Mouse (Mus musculus) cerebellum, adult 18-20 months (tissue): ENCODE results near the gene Faim.
A peak's percentile ranks its signal among the peaks of the same experiment; 100 is the strongest.

Source experiments
- DNase-seq, 2 experiments: peaks; one replicate each; pipeline ENCODE4 v3.0.0; 2021

The Faim gene

GRCm38 (mm10) chr9:98985800-98986475 lies at the start of gene Faim:
Gene Faim (plus strand): TSS chr9:98986373.
- DNase-seq = peak; percentile 99 to 100

DNA sequence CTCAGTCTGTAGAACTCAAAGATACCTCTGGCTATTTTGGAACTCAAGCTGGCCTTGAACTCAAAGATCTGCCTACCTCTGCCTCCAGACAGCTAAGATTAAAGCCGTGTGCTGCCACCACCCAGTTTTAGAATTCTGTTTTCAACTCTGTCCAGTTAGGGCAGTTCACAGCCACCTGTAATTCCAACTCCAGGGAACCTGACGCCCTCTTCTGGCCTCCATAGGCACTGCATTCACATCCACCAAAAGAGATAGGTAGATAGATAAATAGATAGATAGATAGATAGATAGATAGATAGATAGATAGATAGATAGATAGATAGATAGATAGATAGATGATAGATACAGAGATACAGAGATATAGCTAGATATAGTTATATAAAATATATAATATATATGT lies 46.9 kb upstream of the Faim start:
- no peak for DNase-seq

DNA sequence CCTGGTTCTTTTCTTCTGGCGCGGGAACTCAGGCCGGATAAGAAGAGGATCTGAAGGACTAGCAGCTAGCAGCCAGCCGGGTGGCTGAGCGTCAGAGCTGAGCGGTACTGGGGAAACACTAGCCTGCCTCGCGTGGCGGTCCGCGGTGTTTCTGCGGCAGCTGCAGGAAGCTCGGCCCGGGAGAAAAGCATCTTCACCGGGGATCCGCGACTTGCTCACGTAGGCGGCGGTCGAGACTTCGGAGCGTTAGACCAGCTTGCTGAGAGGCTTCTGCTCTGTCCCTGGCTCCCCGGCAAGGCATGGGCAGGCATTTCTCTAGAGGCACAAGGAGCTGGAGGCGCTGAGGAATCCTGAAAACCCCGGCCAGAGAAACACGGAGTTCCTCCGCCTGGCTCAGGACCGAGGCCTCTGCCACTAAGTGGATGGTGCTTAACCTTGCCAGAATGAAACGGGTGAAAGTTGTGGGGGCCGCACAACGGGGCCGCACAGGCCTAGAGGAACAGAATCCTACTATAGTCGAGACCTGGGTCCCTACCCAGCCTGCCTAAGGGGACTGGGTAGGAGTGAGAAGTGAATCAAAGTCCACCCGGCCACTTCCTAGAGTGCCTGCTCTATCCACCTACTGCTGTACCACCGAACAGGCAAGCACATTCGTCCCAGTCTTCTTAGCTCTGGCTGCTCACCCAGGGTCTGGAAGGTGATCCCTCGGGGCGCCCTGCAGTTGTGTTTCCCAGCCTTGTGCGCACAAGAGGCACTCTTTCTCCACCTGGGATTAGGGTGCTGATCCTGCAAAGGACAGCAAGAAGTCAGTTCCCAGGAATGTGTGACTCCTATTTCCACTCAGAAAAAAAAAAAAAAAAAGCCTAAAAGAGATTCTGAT lies 33.8 kb upstream of the Faim start:
- no peak for DNase-seq

- no peak for DNase-seq
Observed at GRCm38 (mm10) chr9:98953291-98953690, 32.9 kb upstream of the Faim start.

GRCm38 (mm10) chr9:98953830-98954229 lies 32.3 kb upstream of the Faim start:
- no peak for DNase-seq

DNA sequence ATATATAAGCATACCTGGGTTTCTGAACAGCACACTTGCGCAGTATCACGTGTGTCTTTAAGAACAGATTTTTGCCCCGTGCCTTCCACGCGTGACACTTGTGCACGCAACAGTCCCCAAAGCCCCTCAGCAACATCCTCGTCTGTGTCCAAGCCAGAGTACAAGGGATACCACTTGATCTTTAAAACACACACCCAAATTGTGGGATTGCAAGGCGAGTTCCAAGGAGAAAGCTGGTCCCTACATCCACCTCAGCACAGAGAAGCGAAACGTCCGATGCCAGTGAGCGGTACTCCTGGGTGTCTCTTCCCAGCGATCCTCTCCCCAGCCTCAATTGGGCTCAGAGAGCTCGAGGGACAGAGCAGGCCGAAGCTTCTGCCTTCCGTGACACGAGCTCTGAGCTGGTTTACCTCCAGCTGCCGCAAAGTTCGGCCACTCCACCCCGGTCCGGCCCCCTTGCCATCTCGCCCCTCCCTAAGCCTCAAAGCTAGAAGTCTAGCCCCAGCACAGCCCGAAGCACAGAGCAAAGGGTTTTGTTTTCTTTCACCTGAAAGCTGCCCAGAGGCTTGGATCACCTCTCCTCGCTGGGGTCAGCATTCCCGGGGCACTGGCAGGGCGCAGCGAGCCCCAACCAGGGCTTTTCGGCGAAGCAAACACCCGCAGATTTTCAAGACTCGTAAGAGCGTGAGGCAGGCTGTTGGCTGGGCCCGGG lies 31.6 kb upstream of the Faim start:
- DNase-seq = no peak

GRCm38 (mm10) chr9:98955103-98955715 lies 31.0 kb upstream of the Faim start, which contains the start of gene Foxl2:
Gene Foxl2 (plus strand): TSS chr9:98955288.
- DNase-seq = no peak

GRCm38 (mm10) chr9:98955716-98956224 lies 30.4 kb upstream of the Faim start:
- no peak for DNase-seq

DNA sequence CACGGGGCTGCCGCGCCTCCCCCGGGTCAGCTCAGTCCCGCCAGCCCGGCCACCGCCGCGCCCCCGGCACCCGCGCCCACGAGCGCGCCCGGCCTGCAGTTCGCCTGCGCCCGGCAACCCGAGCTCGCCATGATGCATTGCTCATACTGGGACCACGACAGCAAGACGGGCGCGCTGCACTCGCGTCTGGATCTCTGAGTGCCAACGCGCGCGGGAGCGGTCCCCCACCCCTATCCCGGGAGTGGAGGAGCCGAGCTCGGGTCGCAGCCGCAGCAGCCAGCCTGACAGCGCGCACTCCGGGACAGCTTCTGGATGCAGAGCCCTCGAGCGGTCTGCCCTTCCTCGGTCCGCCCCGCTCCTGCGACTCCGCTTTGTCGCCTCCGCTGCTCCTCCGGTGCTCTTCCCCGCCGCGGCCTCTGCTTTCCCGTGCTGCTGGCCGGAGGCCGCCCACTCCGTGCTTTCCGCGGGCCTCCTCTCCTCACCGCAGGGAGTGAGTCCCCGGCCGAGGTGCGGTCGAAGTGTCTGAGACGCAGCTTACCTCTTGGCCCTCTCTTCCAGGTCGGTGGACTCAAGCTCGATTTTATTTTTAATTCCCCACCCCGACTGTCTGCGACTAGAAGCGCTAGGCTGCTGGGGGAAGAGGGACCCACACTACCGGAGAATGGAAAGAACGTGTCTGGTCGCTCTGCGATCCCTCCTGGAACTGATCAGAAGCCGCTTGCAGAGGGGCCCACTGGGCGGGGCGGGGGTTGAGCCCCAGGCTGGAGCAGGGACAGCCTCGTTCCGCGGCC lies 29.4 kb upstream of the Faim start:
- DNase-seq = peak in 1 of 2 experiments; percentile 29

DNA sequence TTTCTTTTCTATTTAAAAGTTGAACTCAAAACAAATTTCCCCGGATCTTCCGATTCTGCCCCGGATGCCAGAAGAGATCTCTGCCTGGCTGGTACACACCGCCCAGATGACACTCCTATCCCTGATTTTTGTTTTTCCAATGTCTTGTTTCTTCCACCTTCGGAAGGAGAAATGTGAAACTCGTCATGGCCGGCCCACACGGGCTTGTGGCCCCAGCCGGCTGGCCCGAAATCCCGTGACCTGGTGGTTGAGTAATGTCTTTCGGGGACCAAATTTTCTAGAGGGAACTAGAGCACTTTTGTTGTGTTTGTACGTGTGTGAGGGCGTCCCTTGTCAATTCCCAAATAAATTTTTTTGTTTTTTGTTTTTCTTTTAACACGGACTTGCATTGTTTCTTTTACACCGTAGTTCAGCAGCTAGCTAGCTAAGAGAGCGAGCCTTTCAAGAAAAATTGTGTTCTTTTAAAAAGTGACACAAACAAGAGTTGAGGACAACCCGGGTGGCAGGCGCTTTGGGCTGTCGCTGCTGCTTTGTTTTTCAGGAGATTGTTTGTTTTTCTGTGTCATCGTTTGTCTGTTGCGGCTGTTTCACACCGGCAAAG lies 28.3 kb upstream of the Faim start:
- DNase-seq = no peak

GRCm38 (mm10) chr9:98958628-98959027 lies 27.5 kb upstream of the Faim start:
- no peak for DNase-seq

GRCm38 (mm10) chr9:98959851-98960250 lies 26.3 kb upstream of the Faim start:
- DNase-seq = no peak

- DNase-seq = no peak
Observed at GRCm38 (mm10) chr9:98960348-98960747, 25.8 kb upstream of the Faim start.

DNA sequence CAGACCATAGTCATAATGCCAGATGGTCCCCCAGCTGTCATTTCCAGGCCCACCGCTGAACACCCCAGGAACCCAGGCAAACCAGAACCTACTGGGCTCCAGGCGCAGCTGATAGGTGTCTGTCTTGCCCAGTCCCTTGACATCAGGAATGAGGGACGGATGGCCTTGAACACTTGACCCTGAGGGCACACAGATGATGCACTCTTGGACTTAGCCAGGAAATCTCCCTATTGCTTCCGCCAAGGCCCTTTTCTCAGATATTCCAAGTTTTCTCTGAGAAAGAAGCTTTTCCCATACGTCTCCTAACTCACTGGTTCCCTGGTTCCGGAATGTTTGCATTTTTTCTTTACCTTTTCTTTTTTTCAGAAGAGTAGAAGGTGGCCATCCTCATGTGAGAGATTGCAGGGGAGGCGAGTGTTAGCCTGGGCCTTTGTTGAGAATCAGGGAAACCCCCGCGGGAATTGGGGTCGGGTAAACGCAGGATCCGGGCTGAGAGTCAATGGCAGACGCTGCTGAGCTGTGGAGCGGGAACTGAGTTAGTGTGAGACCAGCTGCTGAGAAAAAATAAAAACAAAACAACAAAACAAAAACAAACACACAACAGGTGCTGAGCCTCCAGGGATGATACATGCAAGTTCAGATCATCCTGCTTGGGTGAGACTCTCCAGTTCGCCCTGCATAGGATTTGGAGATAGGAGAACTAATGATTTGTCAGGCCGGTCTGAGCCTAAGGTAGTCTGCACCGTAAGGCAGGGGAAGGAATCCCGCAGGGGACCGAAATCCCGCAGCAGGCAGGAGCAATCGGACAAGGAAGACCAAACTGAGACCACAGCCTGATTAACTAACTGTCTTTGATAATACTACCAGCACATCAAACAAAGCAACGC lies 24.3 kb upstream of the Faim start:
- DNase-seq = no peak

DNA sequence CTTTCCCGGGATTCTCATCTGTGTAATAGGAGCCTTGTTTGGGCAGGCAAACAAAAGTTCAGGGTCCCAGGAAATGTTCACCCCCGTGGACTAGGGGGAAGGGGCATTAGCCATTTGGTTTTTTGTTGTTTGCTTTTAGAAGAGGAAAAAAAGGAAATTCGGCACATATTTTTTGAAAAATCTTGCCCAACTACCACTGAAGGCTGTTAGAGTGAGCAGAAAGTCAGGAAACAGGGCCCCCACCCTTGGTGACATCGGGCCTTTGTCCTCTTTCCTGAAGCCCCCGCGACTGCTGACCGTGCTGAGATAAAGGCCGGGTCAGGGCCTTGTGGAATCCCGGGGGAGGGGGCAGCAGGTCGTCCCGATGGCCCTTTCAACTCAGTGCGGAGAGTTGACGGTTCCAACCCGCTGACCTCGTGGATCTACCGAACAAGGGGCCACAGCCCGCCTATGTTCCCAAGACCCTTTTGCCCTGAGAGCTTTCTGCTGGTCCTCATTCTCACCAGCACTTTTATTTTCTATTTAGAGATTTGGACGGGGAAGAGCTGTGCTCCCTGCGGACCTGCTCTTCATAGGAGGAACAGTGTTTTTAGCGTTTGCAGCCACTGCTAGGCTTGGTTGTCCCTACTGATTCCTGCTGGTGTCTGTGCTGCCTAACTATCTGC lies 23.6 kb upstream of the Faim start:
- DNase-seq = no peak

- DNase-seq = no peak
Observed at GRCm38 (mm10) chr9:98963661-98964060, 22.5 kb upstream of the Faim start.

DNA sequence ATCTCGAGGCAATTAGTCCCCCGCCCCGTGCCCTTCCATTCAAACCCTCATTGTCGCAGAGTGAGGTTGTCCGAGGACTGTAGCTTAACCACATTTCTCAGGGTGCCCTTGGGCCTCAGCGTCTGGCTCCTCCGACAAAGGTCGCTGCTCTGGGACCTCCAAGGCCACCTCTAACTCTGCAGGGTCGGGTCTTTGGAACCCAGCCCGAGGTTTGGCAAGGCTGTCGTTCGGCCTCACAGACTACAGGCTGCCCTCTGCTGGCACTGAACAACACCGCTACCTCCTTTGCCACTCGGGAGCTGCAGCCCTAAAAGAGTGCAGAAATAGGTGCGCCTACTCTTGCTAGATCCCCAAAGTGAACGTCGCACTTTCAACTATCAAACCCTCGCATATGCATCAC lies 21.1 kb upstream of the Faim start:
- no peak for DNase-seq

- DNase-seq = no peak
Observed at GRCm38 (mm10) chr9:98973101-98973521, 13.1 kb upstream of the Faim start.

GRCm38 (mm10) chr9:98973561-98973960 lies 12.6 kb upstream of the Faim start:
- DNase-seq = no peak

- no peak for DNase-seq
Observed at GRCm38 (mm10) chr9:98974898-98975297, 11.3 kb upstream of the Faim start.
